Mouse (Mus musculus) heart, embryonic 10.5 days (tissue): ENCODE results near the gene C77080. TPM values are rescaled to one million over a fixed set of nuclear protein-coding genes. Genes with fewer than 3 reads are reported as not detected.

Experiments used
- DNase-seq: peaks from one replicate; pipeline ENCODE4 v3.0.0-alpha.2; 2017; ENCODE audit warnings: low spot score
- H3K27ac ChIP-seq: fragments of 300-500 bp; sonication (generic); 2 replicates; pipeline ENCODE4 v1.5.1; 2016; ENCODE audit warnings: mild to moderate bottlenecking
- H3K27me3 ChIP-seq: fragments of 300-500 bp; sonication (generic); 2 replicates; pipeline ENCODE4 v1.6.1; 2016; ENCODE audit warnings: mild to moderate bottlenecking; ENCODE audit not compliant: poor library complexity, insufficient read depth, severe bottlenecking
- H3K36me3 ChIP-seq: fragments of 300-500 bp; sonication (generic); 2 replicates; pipeline ENCODE4 v1.6.1; 2016; ENCODE audit warnings: mild to moderate bottlenecking, moderate library complexity
- H3K4me1 ChIP-seq: fragments of 300-500 bp; sonication (generic); 2 replicates; pipeline ENCODE4 v1.6.1; 2016; ENCODE audit warnings: mild to moderate bottlenecking
- H3K4me3 ChIP-seq: fragments of 300-500 bp; sonication (generic); 2 replicates; pipeline ENCODE4 v1.5.1; 2016; ENCODE audit warnings: mild to moderate bottlenecking, moderate library complexity
- H3K9me3 ChIP-seq: fragments of 300-500 bp; sonication (generic); 2 replicates; pipeline ENCODE4 v1.6.1; 2016; ENCODE audit warnings: mild to moderate bottlenecking, moderate library complexity
- WGBS: fragments of 180-500 bp; shearing (Covaris S2); methylation state at CpG from one replicate; pipeline ENCODE4 v1.1.7; 2016; 5-methylcytosine and 5-hydroxymethylcytosine counted together
- polyA plus RNA-seq: library from polyadenylated mRNA; unstranded; fragments of >200 nt; fragmentation: Nextera tagmentation; extraction: Ambion mirVana; gene quantifications from 2 replicates; pipeline ENCODE4 v1.2.1, GENCODE M21; 2016

Gene C77080
- 1.1 and 2.7 TPM in 2 replicates for polyA plus RNA-seq

DNA sequence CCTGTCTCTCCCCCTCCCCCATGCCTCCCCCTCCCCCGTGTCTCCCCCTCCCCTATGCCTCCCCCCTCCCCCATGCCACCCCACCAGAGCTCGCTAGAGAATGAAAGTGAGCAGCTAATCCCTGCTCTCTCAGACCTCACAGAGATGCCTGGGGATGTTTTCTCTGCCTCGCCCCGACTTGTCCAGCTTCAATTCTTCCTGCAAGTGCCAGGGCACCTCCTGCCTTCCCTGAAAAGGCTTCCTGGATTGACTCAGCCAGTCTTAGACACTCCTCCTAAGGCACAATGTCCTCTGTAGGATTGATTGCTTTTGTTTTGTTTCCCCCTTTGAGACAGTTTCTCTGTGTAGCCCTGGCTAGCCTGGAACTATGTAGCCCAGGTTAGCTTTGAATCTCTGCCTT is at the start of gene C77080:
Gene C77080 (minus strand): TSS at position 209 of the 400 bp plus-strand sequence.
- Histone ChIP-seq H3K9me3 (no peaks in the 10 kb centered on the region), H3K27ac (0 out of 2 replicates have a peak within 1 kb of the TSS, but pooled peaks have one; percentile 42), H3K36me3 (no peaks in the 10 kb centered on the region), H3K27me3 (peaks cover 81% of the 10 kb centered on the region), H3K4me1 (peaks cover 38% of the 10 kb centered on the region), H3K4me3 (no peak within 1 kb of the TSS)
- WGBS: 6% methylated on average over 2 of the region's 4 CpGs
- DNase-seq: no peak

DNA sequence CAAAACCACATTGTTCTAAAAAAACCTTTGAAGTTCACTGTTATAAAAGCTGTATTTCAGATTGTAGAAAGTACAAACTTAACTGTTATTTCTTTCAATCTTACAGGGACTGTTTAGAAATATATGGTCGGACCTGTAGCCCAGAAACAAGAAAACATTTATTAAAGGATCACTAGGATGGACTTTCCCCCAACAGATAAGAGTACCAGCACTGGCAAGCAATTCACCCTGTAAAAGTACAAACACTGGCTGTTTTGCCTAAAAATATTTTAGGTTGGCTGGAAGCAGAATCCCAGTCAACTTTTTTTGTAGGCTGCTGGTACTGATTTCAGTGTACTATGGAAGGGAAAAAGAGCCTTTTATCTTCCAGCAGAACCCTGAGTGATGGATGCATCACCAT is 46.7 kb upstream of the C77080 start:
- Histone ChIP-seq H3K27me3 (no peaks in the 10 kb centered on the region), H3K4me1 (peaks cover 11% of the 10 kb centered on the region; the same call in 1 of the 2 replicates), H3K9me3 (no peaks in the 10 kb centered on the region), H3K4me3 (no peak overlapping the region), H3K36me3 (peaks cover 69% of the 10 kb centered on the region), H3K27ac (no peak overlapping the region)
- DNase-seq: no peak
- WGBS: 92% methylated on average over 1 of the region's 1 CpGs

DNA sequence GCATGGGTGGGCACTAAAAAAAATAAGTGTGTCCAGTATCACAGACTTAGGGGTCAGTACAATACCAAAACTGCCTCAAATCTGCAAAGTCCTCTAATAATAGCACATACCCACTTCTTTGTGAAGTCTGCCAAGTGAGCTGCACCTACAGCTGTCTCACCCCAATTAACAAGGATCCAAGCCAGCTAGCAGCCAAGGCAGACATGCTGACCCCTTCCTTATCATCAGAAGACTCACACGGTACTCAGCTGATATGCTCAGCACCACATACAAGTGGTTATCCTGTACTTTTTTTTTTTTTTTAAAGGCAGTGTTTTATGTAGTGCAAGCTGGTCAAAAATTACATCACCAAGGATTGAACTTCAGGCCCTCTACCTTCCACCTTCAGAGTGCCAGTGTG is 43.1 kb upstream of the C77080 start:
- Histone ChIP-seq H3K27ac (no peak overlapping the region), H3K4me1 (peaks cover 13% of the 10 kb centered on the region), H3K4me3 (no peak overlapping the region), H3K9me3 (no peaks in the 10 kb centered on the region), H3K36me3 (peaks cover 37% of the 10 kb centered on the region), H3K27me3 (no peaks in the 10 kb centered on the region)
- no peak for DNase-seq
- 17% methylated on average over 1 of the region's 1 CpGs for WGBS

DNA sequence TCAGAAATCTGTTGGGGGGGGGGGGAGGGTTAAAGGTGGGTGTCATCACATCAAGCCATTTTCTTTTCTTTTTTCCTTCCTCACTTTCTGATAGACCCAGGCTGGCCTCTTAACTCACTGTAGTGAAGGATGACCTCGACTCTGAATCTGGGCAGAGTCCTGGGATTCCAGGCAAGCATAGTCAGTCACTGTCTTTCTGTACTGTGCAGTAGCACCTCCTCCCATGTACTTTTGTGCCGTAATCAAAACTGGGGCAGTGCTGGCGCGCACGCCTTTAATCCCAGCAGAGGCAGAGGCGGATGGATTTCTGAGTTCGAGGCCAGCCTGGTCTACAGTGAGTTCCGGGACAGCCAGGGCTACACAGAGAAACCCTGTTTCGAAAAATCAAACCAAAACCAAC is 42.6 kb upstream of the C77080 start:
- no peak for DNase-seq
- Histone ChIP-seq H3K27me3 (no peaks in the 10 kb centered on the region), H3K4me3 (no peak overlapping the region), H3K4me1 (peaks cover 18% of the 10 kb centered on the region), H3K36me3 (peaks cover 32% of the 10 kb centered on the region), H3K9me3 (no peaks in the 10 kb centered on the region), H3K27ac (no peak overlapping the region)
- 83% methylated on average over 9 of the region's 9 CpGs for WGBS

DNA sequence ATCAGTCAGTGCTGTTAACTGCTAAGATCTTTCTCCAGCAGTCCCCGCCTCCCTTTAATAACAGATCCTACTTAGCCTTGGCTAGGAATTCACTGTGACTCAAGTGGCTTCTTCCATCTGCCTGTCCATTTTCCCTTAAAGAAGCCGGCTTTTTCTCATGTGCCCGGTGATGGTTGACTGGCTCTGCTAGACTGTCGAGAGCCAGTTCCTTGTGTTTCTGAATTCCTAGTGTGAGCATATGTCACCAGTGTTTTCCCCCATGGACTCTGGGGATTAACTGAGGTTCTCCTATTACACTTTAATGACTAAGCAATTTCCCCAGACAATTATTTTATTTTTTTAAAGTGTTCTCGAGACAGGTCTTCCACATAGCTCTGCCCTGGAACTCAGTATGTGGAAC is 42.2 kb upstream of the C77080 start:
- 74% methylated on average over 5 of the region's 5 CpGs for WGBS

GRCm38 (mm10) chr4:129299121-129299520 is 37.9 kb upstream of the C77080 start:
- H3K9me3 ChIP-seq: no peaks in the 10 kb centered on the region
- DNase-seq: no peak
- H3K36me3 ChIP-seq: no peaks in the 10 kb centered on the region
- H3K4me1 ChIP-seq: peaks cover 40% of the 10 kb centered on the region
- 60% methylated on average over 10 of the region's 10 CpGs for WGBS
- no peak overlapping the region for H3K27ac ChIP-seq
- no peak overlapping the region for H3K4me3 ChIP-seq
- H3K27me3 ChIP-seq: peaks cover 2% of the 10 kb centered on the region; the same call in 1 of the 2 replicates

More for the DNA sequence above, 42.2 kb upstream of the C77080 start:
- no peaks in the 10 kb centered on the region for H3K27me3 ChIP-seq
- H3K4me1 ChIP-seq: peaks cover 20% of the 10 kb centered on the region
- DNase-seq: no peak
- H3K9me3 ChIP-seq: no peaks in the 10 kb centered on the region
- no peak overlapping the region for H3K4me3 ChIP-seq
- H3K27ac ChIP-seq: no peak overlapping the region
- H3K36me3 ChIP-seq: peaks cover 28% of the 10 kb centered on the region

DNA sequence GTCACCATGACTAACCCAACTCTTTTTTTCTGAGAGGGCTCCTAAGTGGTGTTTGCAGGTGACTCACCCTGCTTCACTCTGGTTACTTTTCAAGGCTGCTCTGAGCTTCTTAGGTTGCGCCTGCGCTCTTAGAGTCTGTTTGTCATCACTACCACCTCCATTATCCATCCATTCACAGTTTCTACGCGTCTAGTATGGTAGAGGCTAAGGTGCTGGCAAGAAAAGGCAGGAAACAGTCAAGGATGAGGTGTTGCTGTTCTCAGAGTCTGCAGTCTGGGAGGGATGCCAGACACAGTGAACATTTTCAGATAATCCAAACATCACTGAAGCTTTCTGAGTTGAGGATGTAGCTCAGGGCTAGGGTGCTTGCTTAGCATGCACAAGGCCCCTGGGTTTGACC is 36.5 kb upstream of the C77080 start:
- DNase-seq: no peak
- peaks cover 16% of the 10 kb centered on the region for H3K27me3 ChIP-seq
- H3K36me3 ChIP-seq: no peaks in the 10 kb centered on the region
- no peak overlapping the region for H3K27ac ChIP-seq
- 60% methylated on average over 4 of the region's 4 CpGs for WGBS
- H3K4me1 ChIP-seq: peaks cover 44% of the 10 kb centered on the region
- no peaks in the 10 kb centered on the region for H3K9me3 ChIP-seq
- H3K4me3 ChIP-seq: no peak overlapping the region

GRCm38 (mm10) chr4:129296066-129296465 is 34.9 kb upstream of the C77080 start:
- 47% methylated on average over 7 of the region's 7 CpGs for WGBS
- Histone ChIP-seq H3K36me3 (no peaks in the 10 kb centered on the region), H3K4me1 (peaks cover 44% of the 10 kb centered on the region), H3K4me3 (no peak overlapping the region), H3K9me3 (no peaks in the 10 kb centered on the region), H3K27ac (peak overlapping the region; percentile 52; the same call in 1 of the 2 replicates), H3K27me3 (peaks cover 28% of the 10 kb centered on the region)
- DNase-seq: no peak

DNA sequence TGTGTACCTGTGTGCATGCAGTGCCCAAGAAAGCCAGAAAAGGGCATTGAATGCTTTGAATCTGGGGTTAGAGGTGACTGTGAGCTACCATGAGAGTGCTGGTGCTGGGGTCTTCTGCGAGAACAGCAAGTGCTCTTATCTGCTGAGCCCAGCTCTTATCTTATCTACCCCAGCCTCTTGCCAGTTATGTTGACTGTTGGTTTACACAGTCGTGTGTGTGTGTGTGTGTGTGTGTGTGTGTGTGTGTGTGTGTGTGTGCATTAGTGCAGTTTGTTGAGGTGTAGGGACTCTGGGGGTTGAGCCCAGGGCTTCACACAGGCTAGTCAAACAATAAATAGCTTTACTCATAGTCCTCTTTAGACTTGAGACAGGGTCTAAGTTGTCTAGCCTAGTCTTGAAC is 34.0 kb upstream of the C77080 start:
- H3K27ac ChIP-seq: no peak overlapping the region
- DNase-seq: no peak
- H3K27me3 ChIP-seq: peaks cover 28% of the 10 kb centered on the region
- H3K36me3 ChIP-seq: no peaks in the 10 kb centered on the region
- no peak overlapping the region for H3K4me3 ChIP-seq
- whole genome bisulfite sequencing: 6% methylated on average over 2 of the region's 2 CpGs
- no peaks in the 10 kb centered on the region for H3K9me3 ChIP-seq
- H3K4me1 ChIP-seq: peaks cover 44% of the 10 kb centered on the region

GRCm38 (mm10) chr4:129293702-129294101 is 32.5 kb upstream of the C77080 start:
- 11% methylated on average over 16 of the region's 16 CpGs for WGBS
- Histone ChIP-seq H3K27ac (peak overlapping the region; percentile 63), H3K4me3 (peak overlapping the region; percentile 41), H3K9me3 (no peaks in the 10 kb centered on the region), H3K4me1 (peaks cover 36% of the 10 kb centered on the region), H3K27me3 (peaks cover 37% of the 10 kb centered on the region), H3K36me3 (no peaks in the 10 kb centered on the region)
- DNase-seq: no peak

DNA sequence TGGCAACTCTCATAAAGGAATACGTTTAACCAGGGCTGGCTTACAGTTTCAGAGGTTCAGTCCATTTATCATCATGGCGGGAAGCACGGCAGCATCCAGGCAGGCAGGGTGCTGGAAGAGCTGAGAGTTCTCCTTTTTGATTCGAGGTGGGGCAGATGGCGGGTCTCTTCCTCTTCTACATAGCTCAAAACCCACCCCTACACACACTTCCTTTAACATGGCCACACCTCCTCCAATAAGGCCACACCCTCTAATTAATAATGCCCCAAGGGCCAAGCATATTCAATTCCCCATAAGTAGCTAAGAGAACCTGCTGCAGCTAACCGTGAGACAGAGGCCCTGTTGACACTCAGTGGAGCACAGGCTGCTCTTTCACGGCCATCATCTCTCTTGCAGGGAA is 31.6 kb upstream of the C77080 start:
- Histone ChIP-seq H3K27me3 (peaks cover 44% of the 10 kb centered on the region), H3K27ac (no peak overlapping the region), H3K9me3 (no peaks in the 10 kb centered on the region), H3K4me1 (peaks cover 30% of the 10 kb centered on the region), H3K36me3 (no peaks in the 10 kb centered on the region), H3K4me3 (no peak overlapping the region)
- WGBS: 78% methylated on average over 7 of the region's 7 CpGs
- DNase-seq: no peak

GRCm38 (mm10) chr4:129289671-129290070 is 28.5 kb upstream of the C77080 start:
- WGBS: 84% methylated on average over 8 of the region's 8 CpGs
- no peak for DNase-seq
- Histone ChIP-seq H3K27ac (no peak overlapping the region), H3K27me3 (peaks cover 74% of the 10 kb centered on the region), H3K9me3 (no peaks in the 10 kb centered on the region), H3K4me1 (peaks cover 30% of the 10 kb centered on the region), H3K4me3 (no peak overlapping the region), H3K36me3 (no peaks in the 10 kb centered on the region)

- H3K27ac ChIP-seq: no peak overlapping the region
- H3K4me1 ChIP-seq: peaks cover 20% of the 10 kb centered on the region
- WGBS: 45% methylated on average over 3 of the region's 3 CpGs
- H3K27me3 ChIP-seq: peaks cover 67% of the 10 kb centered on the region
- DNase-seq: no peak
- peak overlapping the region; percentile 75 for H3K4me3 ChIP-seq
- H3K36me3 ChIP-seq: no peaks in the 10 kb centered on the region
- H3K9me3 ChIP-seq: no peaks in the 10 kb centered on the region
Observed at GRCm38 (mm10) chr4:129288067-129288466, 26.9 kb upstream of the C77080 start.

GRCm38 (mm10) chr4:129287472-129287981 is 26.3 kb upstream of the C77080 start, which contains the start of gene Sync:
Sync (plus strand) TSS chr4:129287617.
- WGBS: under 1% methylated on average over 49 of the region's 53 CpGs
- H3K36me3 ChIP-seq: no peaks in the 10 kb centered on the region
- peak within 1 kb of the TSS; percentile 85 for H3K27ac ChIP-seq
- H3K4me3 ChIP-seq: peak within 1 kb of the TSS; percentile 75
- peaks cover 65% of the 10 kb centered on the region for H3K27me3 ChIP-seq
- no peak for DNase-seq
- H3K9me3 ChIP-seq: no peaks in the 10 kb centered on the region
- H3K4me1 ChIP-seq: peaks cover 19% of the 10 kb centered on the region
